Mouse (Mus musculus) ES-E14 (cell line): Measurements from ENCODE around the gene Xrcc6. TPM values are rescaled to one million over a fixed set of nuclear protein-coding genes. Genes with fewer than 3 reads are reported as not detected.

ENCODE experiments used
- DNase-seq: peaks from one replicate; pipeline ENCODE4 v3.0.0-alpha.2; 2013; ENCODE audit warnings: low read depth, low spot score
- H3K27ac ChIP-seq: 2 replicates; pipeline ENCODE4 v1.5.1; 2012; ENCODE audit warnings: low read depth, mild to moderate bottlenecking, low read length, moderate library complexity, mixed read lengths; ENCODE audit not compliant: poor library complexity, insufficient read depth, severe bottlenecking
- H3K36me3 ChIP-seq: 2 replicates; pipeline ENCODE4 v1.6.1; 2012; ENCODE audit warnings: mild to moderate bottlenecking, low read length, moderate library complexity, mixed read lengths; ENCODE audit not compliant: control insufficient read depth, poor library complexity, insufficient read depth, severe bottlenecking
- H3K4me1 ChIP-seq, 2 experiments: fragments of 150-350 bp in 1 of 2; sonication (generic) in 1 of 2; 2 replicates each; pipeline ENCODE4 v1.6.1; 2012; ENCODE audit warnings: low read length in 2 of 2, mild to moderate bottlenecking in 1 of 2, mixed read lengths in 1 of 2; ENCODE audit not compliant: control insufficient read depth in 2 of 2, insufficient read depth in 2 of 2, poor library complexity in 1 of 2
- H3K4me3 ChIP-seq, 2 experiments: fragments of 150-350 bp in 1 of 2; sonication (generic) in 1 of 2; 2 replicates each; pipeline ENCODE4 v1.5.1; 2012; ENCODE audit warnings: low read length in 2 of 2, low read depth in 1 of 2, mild to moderate bottlenecking in 1 of 2, mixed read lengths in 1 of 2; ENCODE audit not compliant: insufficient read depth in 1 of 2, poor library complexity in 1 of 2, severe bottlenecking in 1 of 2
- H3K9ac ChIP-seq: 2 replicates; pipeline ENCODE4 v1.6.1; 2012; ENCODE audit warnings: low read depth, mild to moderate bottlenecking, low read length, mixed read lengths; ENCODE audit not compliant: poor library complexity, insufficient read depth, severe bottlenecking
- H3K9me3 ChIP-seq: fragments of 150-350 bp; sonication (generic); 2 replicates; pipeline ENCODE4 v1.6.1; 2012; ENCODE audit warnings: low read depth, mild to moderate bottlenecking, low read length; ENCODE audit not compliant: control insufficient read depth, insufficient read depth
- CHD2 ChIP-seq: IDR thresholded peaks from 2 replicates; pipeline ENCODE4 v1.6.1; 2014; ENCODE audit warnings: mild to moderate bottlenecking, low read depth, low read length, inconsistent platforms
- HCFC1 ChIP-seq: IDR thresholded peaks from 2 replicates; pipeline ENCODE4 v1.6.1; 2012; ENCODE audit warnings: low read length, inconsistent platforms, borderline replicate concordance; ENCODE audit not compliant: insufficient read depth
- MAFK ChIP-seq: IDR thresholded peaks from 2 replicates; pipeline ENCODE4 v1.6.1; 2014; ENCODE audit warnings: mild to moderate bottlenecking, low read depth, low read length, inconsistent platforms; ENCODE audit not compliant: insufficient read depth
- ZC3H11A ChIP-seq: IDR thresholded peaks from 2 replicates; pipeline ENCODE4 v1.6.1; 2012; ENCODE audit warnings: low read depth, mild to moderate bottlenecking, inconsistent platforms, low read length, borderline replicate concordance
- ZNF384 ChIP-seq: IDR thresholded peaks from 2 replicates; pipeline ENCODE4 v1.6.1; 2012; ENCODE audit warnings: low read depth, low read length, inconsistent platforms
- in situ Hi-C, 2 experiments: fragments of 600-800 bp; cut with MboI; formaldehyde crosslinking; loops; one replicate each; pipeline ENCODE4 v1.15.1; 2025; ENCODE audit warnings: low sequenced_read_pairs in 2 of 2, inconsistent platforms in 1 of 2; ENCODE audit not compliant: unreplicated experiment in 2 of 2
- total RNA-seq: library from RNA; depleted of rRNA; stranded (reverse); fragments of 300-350 nt; gene quantifications from 2 replicates; pipeline ENCODE4 v1.2.3, GENCODE M21; 2012

Gene Xrcc6
- total RNA-seq, 1 experiment: 84.6 TPM

- Histone ChIP-seq H3K4me3 (no peak overlapping the region), H3K9ac (no peak overlapping the region), H3K4me1 (peaks cover 0 to 4% of the 10 kb centered on the region in 2 experiments; a peak in 3 of 4 replicates), H3K9me3 (no peaks in the 10 kb centered on the region), H3K36me3 (peaks cover 39% of the 10 kb centered on the region), H3K27ac (no peak overlapping the region)
- no peak for DNase-seq
- in situ Hi-C loops: no loop called here
- TF ChIP-seq HCFC1: no peak
- no peak for TF ChIP-seq MAFK
- no peak for TF ChIP-seq ZC3H11A
- TF ChIP-seq CHD2: no peak
- TF ChIP-seq ZNF384: no peak
These were observed 53.0 kb downstream of the Xrcc6 start for GRCm38 (mm10) chr15:82040650-82041049.

DNA sequence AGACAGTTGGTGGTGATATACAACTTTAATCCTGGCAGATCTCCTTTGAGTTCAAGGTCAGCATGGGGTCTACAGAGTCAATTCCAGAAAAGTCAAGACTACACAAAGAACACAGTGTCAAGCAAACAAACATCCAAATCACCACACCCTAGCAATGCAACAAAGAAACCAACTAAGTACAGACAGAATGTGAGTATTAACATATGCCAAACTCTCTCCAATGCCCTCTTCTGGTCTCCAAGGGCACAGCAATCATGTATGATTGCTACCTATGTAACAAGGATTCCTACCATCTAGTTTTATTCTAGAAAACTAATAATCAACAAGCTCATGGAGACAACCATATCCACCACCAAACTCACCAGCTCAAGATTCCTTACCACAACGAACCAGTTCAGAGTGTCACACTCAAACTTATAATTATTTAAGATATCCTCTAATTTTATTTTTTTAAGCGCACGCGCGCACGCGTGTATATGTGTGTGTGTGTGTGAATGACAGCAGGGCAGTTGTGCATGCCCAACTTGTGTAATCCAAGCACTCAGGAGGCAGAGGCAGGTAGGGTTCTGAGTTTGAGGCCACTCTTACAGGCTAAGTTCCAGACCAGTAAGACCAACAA, 56.6 kb downstream of the Xrcc6 start:
- Histone ChIP-seq H3K4me3 (no peak overlapping the region; a peak in 1 of 4 replicates), H3K27ac (no peak overlapping the region; the same call in 1 of the 2 replicates), H3K9me3 (no peaks in the 10 kb centered on the region), H3K36me3 (peaks cover 25% of the 10 kb centered on the region), H3K9ac (no peak overlapping the region), H3K4me1 (peaks cover 0 to 2% of the 10 kb centered on the region in 2 experiments; a peak in 3 of 4 replicates)
- no peak for TF ChIP-seq ZNF384
- no peak for TF ChIP-seq ZC3H11A
- TF ChIP-seq HCFC1: no peak
- no peak for TF ChIP-seq MAFK
- no peak for TF ChIP-seq CHD2
- DNase-seq: no peak
- in situ Hi-C loops: no loop called here

- H3K9me3 ChIP-seq: no peaks in the 10 kb centered on the region
- peak overlapping the region; percentile 92 for H3K9ac ChIP-seq
- in situ Hi-C loops: no loop called here
- H3K4me3 ChIP-seq: peak overlapping the region; percentile 86 to 99
- H3K4me1 ChIP-seq: peaks cover 0 to 2% of the 10 kb centered on the region in 2 experiments; a peak in 3 of 4 replicates
- DNase-seq: no peak
- H3K36me3 ChIP-seq: peaks cover 13% of the 10 kb centered on the region
- H3K27ac ChIP-seq: peak overlapping the region; percentile 72; the same call in 1 of the 2 replicates
- TF ChIP-seq ZNF384: no peak
- no peak for TF ChIP-seq CHD2
- TF ChIP-seq ZC3H11A: no peak
- TF ChIP-seq MAFK: no peak
- TF ChIP-seq HCFC1: no peak
These were observed 58.7 kb downstream of the Xrcc6 start for GRCm38 (mm10) chr15:82046246-82046891.

DNA sequence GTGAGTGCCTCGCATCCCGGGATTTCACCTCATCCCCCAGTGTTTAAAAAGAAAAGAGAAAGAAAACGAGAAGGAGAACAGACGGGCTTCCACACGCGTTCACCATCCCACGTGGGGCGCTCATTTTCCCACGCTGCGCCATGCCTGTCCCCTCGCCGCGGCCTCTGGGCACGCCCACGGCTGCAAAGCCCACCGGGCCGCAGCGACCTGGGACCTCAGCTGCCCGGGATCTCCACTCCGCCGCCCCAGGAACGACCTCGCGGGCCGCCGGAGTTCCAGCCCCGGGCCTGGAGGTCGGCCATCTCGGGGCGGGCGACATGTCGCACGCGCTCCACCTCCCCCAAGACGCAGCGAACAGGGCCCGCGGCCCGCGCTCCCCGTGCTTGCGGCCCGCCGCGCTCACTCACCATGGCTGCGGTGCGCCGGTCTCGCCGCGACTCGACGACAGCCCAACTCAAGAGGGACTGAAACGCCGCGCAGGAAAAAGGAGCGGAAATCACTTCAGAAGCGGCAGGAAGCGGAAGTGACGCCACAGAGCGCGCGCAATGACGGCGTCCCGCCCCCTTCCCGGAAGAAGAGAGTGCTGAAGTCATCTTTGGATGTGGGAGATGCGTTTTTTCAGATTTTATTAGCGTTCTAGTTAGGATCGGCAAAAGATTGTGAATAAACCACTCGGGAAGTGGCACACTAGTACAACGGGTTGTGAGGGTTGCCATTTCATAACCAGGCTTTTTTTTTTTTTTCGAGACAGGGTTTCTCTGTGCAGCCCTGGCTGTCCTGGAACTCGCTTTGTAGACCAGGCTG, 59.6 kb downstream of the Xrcc6 start, which contains the start of gene Snu13:
TSS of gene Snu13 (minus strand) at position 519 of the 804 bp plus-strand sequence.
- in situ Hi-C loops: no loop called here
- Histone ChIP-seq H3K36me3 (peaks cover 11% of the 10 kb centered on the region), H3K9me3 (no peaks in the 10 kb centered on the region), H3K9ac (peak within 1 kb of the TSS; percentile 92), H3K27ac (peak within 1 kb of the TSS; percentile 72), H3K4me1 (peaks cover 0 to 2% of the 10 kb centered on the region in 2 experiments; a peak in 3 of 4 replicates), H3K4me3 (peak within 1 kb of the TSS; percentile 86 to 99)
- no peak for DNase-seq
- peak; percentile 64; the same call in 1 of the 2 replicates for TF ChIP-seq ZNF384
- TF ChIP-seq CHD2: no peak
- no peak for TF ChIP-seq ZC3H11A
